Mouse (Mus musculus): ENCODE measurements around the gene Sh3pxd2b.

The Sh3pxd2b gene

GRCm38 (mm10) chr11:32407863-32408262, 60.2 kb downstream of the Sh3pxd2b start:
- in situ Hi-C loops (cut with MboI; ENCODE audit: low pct_unique_long_range_greater_than_20kb in 1 of 2, low sequenced_read_pairs in 2 of 2, unreplicated experiment in 1 of 2) = no loop called here

- in situ Hi-C loops (cut with MboI; ENCODE audit: low pct_unique_long_range_greater_than_20kb in 1 of 2, low sequenced_read_pairs in 2 of 2, unreplicated experiment in 1 of 2) = no loop called here
These were observed 61.4 kb downstream of the Sh3pxd2b start for GRCm38 (mm10) chr11:32409052-32409451.

GRCm38 (mm10) chr11:32409823-32410562, 62.4 kb downstream of the Sh3pxd2b start:
- in situ Hi-C loops (cut with MboI; ENCODE audit: low pct_unique_long_range_greater_than_20kb in 1 of 2, low sequenced_read_pairs in 2 of 2, unreplicated experiment in 1 of 2) = no loop called here

GRCm38 (mm10) chr11:32420001-32420400, 72.4 kb downstream of the Sh3pxd2b start:
- in situ Hi-C loops (cut with MboI; ENCODE audit: low pct_unique_long_range_greater_than_20kb in 1 of 2, low sequenced_read_pairs in 2 of 2, unreplicated experiment in 1 of 2) = no loop called here

GRCm38 (mm10) chr11:32423311-32423710, 75.7 kb downstream of the Sh3pxd2b start:
- in situ Hi-C loops (cut with MboI; ENCODE audit: low pct_unique_long_range_greater_than_20kb in 1 of 2, low sequenced_read_pairs in 2 of 2, unreplicated experiment in 1 of 2) = no loop called here

- in situ Hi-C loops (cut with MboI; ENCODE audit: low pct_unique_long_range_greater_than_20kb in 1 of 2, low sequenced_read_pairs in 2 of 2, unreplicated experiment in 1 of 2) = no loop called here
These were observed 77.0 kb downstream of the Sh3pxd2b start for GRCm38 (mm10) chr11:32424600-32424999.

GRCm38 (mm10) chr11:32425043-32425658, 77.5 kb downstream of the Sh3pxd2b start:
- in situ Hi-C loops (cut with MboI; ENCODE audit: low pct_unique_long_range_greater_than_20kb in 1 of 2, low sequenced_read_pairs in 2 of 2, unreplicated experiment in 1 of 2) = no loop called here

GRCm38 (mm10) chr11:32427537-32427936, 79.9 kb downstream of the Sh3pxd2b start:
- in situ Hi-C loops (cut with MboI; ENCODE audit: low pct_unique_long_range_greater_than_20kb in 1 of 2, low sequenced_read_pairs in 2 of 2, unreplicated experiment in 1 of 2) = no loop called here

GRCm38 (mm10) chr11:32435410-32436060, 87.9 kb downstream of the Sh3pxd2b start:
- in situ Hi-C loops (cut with MboI; ENCODE audit: low pct_unique_long_range_greater_than_20kb in 1 of 2, low sequenced_read_pairs in 2 of 2, unreplicated experiment in 1 of 2) = no loop called here

GRCm38 (mm10) chr11:32442576-32442975, 95.0 kb downstream of the Sh3pxd2b start:
- in situ Hi-C loops (cut with MboI; ENCODE audit: low pct_unique_long_range_greater_than_20kb in 1 of 2, low sequenced_read_pairs in 2 of 2, unreplicated experiment in 1 of 2) = no loop called here

- in situ Hi-C loops (cut with MboI; ENCODE audit: low pct_unique_long_range_greater_than_20kb in 1 of 2, low sequenced_read_pairs in 2 of 2, unreplicated experiment in 1 of 2) = no loop called here
These were observed 96.6 kb downstream of the Sh3pxd2b start for GRCm38 (mm10) chr11:32444266-32444665.

- in situ Hi-C loops (cut with MboI; ENCODE audit: low pct_unique_long_range_greater_than_20kb in 1 of 2, low sequenced_read_pairs in 2 of 2, unreplicated experiment in 1 of 2) = no loop called here
These were observed 97.5 kb downstream of the Sh3pxd2b start for GRCm38 (mm10) chr11:32445135-32445534.

GRCm38 (mm10) chr11:32445637-32446226, 98.1 kb downstream of the Sh3pxd2b start:
- in situ Hi-C loops (cut with MboI; ENCODE audit: low pct_unique_long_range_greater_than_20kb in 1 of 2, low sequenced_read_pairs in 2 of 2, unreplicated experiment in 1 of 2) = no loop called here

GRCm38 (mm10) chr11:32450216-32450615, 102.6 kb downstream of the Sh3pxd2b start:
- in situ Hi-C loops (cut with MboI; ENCODE audit: low pct_unique_long_range_greater_than_20kb in 1 of 2, low sequenced_read_pairs in 2 of 2, unreplicated experiment in 1 of 2) = no loop called here

GRCm38 (mm10) chr11:32451306-32451705, 103.7 kb downstream of the Sh3pxd2b start:
- in situ Hi-C loops (cut with MboI; ENCODE audit: low pct_unique_long_range_greater_than_20kb in 1 of 2, low sequenced_read_pairs in 2 of 2, unreplicated experiment in 1 of 2) = no loop called here

GRCm38 (mm10) chr11:32452745-32453144, 105.1 kb downstream of the Sh3pxd2b start:
- in situ Hi-C loops (cut with MboI; ENCODE audit: low pct_unique_long_range_greater_than_20kb in 1 of 2, low sequenced_read_pairs in 2 of 2, unreplicated experiment in 1 of 2) = no loop called here

- in situ Hi-C loops (cut with MboI; ENCODE audit: low pct_unique_long_range_greater_than_20kb in 1 of 2, low sequenced_read_pairs in 2 of 2, unreplicated experiment in 1 of 2) = no loop called here
These were observed 105.8 kb downstream of the Sh3pxd2b start for GRCm38 (mm10) chr11:32453353-32453915.

- in situ Hi-C loops (cut with MboI; ENCODE audit: low pct_unique_long_range_greater_than_20kb in 1 of 2, low sequenced_read_pairs in 2 of 2, unreplicated experiment in 1 of 2) = no loop called here
These were observed 106.7 kb downstream of the Sh3pxd2b start for GRCm38 (mm10) chr11:32454231-32454799.
